10 mouse cellular contexts compared by ENCODE assay signal in the genomic region with DNA sequence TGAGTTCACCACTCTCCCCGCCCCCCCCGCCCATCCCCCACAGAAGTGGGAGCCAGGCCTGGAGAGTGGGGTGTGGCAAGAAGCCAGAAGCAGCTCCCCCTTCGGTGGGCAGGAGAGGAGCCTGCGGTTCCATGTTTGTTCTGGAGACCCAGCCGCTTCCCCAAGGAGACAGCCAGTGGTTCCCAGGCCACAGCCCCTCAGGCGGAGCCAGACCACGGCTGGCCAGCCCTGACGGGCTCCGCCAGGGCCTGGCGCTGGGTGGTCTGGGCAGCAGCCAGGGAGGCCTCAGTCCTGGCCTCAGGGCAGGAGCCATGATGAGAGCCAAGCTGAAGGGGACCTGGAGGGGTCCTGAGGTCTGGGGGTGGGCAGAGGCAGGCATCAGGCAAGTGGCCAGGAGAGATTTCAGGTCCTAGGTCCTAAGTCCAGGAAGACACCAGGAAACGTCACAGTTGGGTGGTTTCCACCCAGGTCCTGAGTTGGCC. TPM values are rescaled to one million over a fixed set of nuclear protein-coding genes. Genes with fewer than 3 reads are reported as not detected.
DNase-seq lines count a peak whose midpoint lies in the region; ATAC-seq lines count a peak whose summit lies in the region.
"Had no signal": no experiment of that assay in that cellular context is flagged by ENCODE, and none has a peak within 500 bp of the region (broad histone marks: within the 10 kb centered on the region; RNA-seq: fewer than 3 reads in every experiment).

No protein-coding gene starts in this region.

- H3K4me2 ChIP-seq in embryonic facial prominence, embryonic 12.5 days (replicated peaks), result no peak overlapping the region
- H3K4me2 ChIP-seq in hindbrain, embryonic 15.5 days, result no peak overlapping the region
- no peak overlapping the region for H3K4me2 ChIP-seq in neural tube, embryonic 15.5 days
- H3K4me2 ChIP-seq: liver, embryonic 12.5 days had no signal

- intact Hi-C loops in left cerebral cortex, postnatal 4 days (cut with DNase I), result loop anchor here (10.0 kb wide), 1 partner anchor 219 kb away; no protein-coding TSS in a partner anchor
- intact Hi-C loops in left cerebral cortex, postnatal 10 days (cut with DNase I), result loop anchor here (5.0 kb wide), 1 partner anchor 211 kb away; no protein-coding TSS in a partner anchor

- H3K9ac ChIP-seq in embryonic facial prominence, embryonic 12.5 days, result no peak overlapping the region
- H3K9ac ChIP-seq in hindbrain, embryonic 15.5 days, result no peak overlapping the region
- no peak overlapping the region for H3K9ac ChIP-seq in neural tube, embryonic 15.5 days (replicated peaks)
- H3K9ac ChIP-seq: liver, embryonic 12.5 days had no signal

- H3K4me3 ChIP-seq in embryonic facial prominence, embryonic 12.5 days, result no peak overlapping the region
- H3K4me3 ChIP-seq in hindbrain, embryonic 15.5 days, result no peak overlapping the region
- H3K4me3 ChIP-seq in neural tube, embryonic 15.5 days (replicated peaks), result no peak overlapping the region
- H3K4me3 ChIP-seq: liver, embryonic 12.5 days had no signal

- no peaks in the 10 kb centered on the region for H3K36me3 ChIP-seq in embryonic facial prominence, embryonic 12.5 days
- H3K36me3 ChIP-seq in hindbrain, embryonic 15.5 days, result no peaks in the 10 kb centered on the region
- H3K36me3 ChIP-seq in neural tube, embryonic 15.5 days, result no peaks in the 10 kb centered on the region
- H3K36me3 ChIP-seq: liver, embryonic 12.5 days had no signal

- H3K27me3 ChIP-seq in embryonic facial prominence, embryonic 12.5 days, result 0 out of 2 replicates have a peak, but pooled peaks cover 3% of the 10 kb centered on the region
- H3K27me3 ChIP-seq in hindbrain, embryonic 15.5 days, result no peaks in the 10 kb centered on the region
- H3K27me3 ChIP-seq in neural tube, embryonic 15.5 days (replicated peaks), result no peaks in the 10 kb centered on the region

- 0 out of 2 replicates have a peak overlapping the region, but pooled peaks have one; percentile 14 for H3K27ac ChIP-seq in embryonic facial prominence, embryonic 12.5 days
- 0 out of 2 replicates have a peak overlapping the region, but pooled peaks have one; percentile 39 for H3K27ac ChIP-seq in hindbrain, embryonic 15.5 days (replicated peaks)
- H3K27ac ChIP-seq in neural tube, embryonic 15.5 days (replicated peaks), result no peak overlapping the region
- H3K27ac ChIP-seq: liver, embryonic 12.5 days had no signal

- DNase-seq in left cerebral cortex, postnatal 4 days, result peak; percentile 72
- DNase-seq in left cerebral cortex, postnatal 10 days (ENCODE audit: extremely low spot score in 1 of 2, low spot score in 2 of 2), result no peak
- DNase-seq in kidney, postnatal 14 days, result peak; percentile 81
- no peak for DNase-seq in gastrocnemius, postnatal 4 days (ENCODE audit: low spot score in 2 of 2)
- DNase-seq: gastrocnemius, postnatal 14 days had no signal

- H3K9me3 ChIP-seq in embryonic facial prominence, embryonic 12.5 days, result no peaks in the 10 kb centered on the region
- H3K9me3 ChIP-seq in hindbrain, embryonic 15.5 days, result no peaks in the 10 kb centered on the region
- H3K9me3 ChIP-seq in neural tube, embryonic 15.5 days (replicated peaks), result no peaks in the 10 kb centered on the region
- H3K9me3 ChIP-seq: liver, embryonic 12.5 days had no signal

- H3K4me1 ChIP-seq in embryonic facial prominence, embryonic 12.5 days, result peaks cover 9% of the 10 kb centered on the region
- peaks cover 18% of the 10 kb centered on the region for H3K4me1 ChIP-seq in hindbrain, embryonic 15.5 days (replicated peaks)
- peaks cover 16% of the 10 kb centered on the region for H3K4me1 ChIP-seq in neural tube, embryonic 15.5 days

- ATAC-seq in embryonic facial prominence, embryonic 12.5 days (ENCODE audit: insufficient number of reproducible peaks, insufficient read depth, low FRiP score, low TSS enrichment), result no peak
- ATAC-seq in hindbrain, embryonic 15.5 days (ENCODE audit: low FRiP score, low read depth), result peak; percentile 42; the same call in 1 of the 2 replicates
- ATAC-seq in neural tube, embryonic 15.5 days (ENCODE audit: low FRiP score), result no peak
- ATAC-seq: intestine, embryonic 16.5 days; liver, embryonic 12.5 days had no signal

- 53% methylated on average over 11 of the region's 11 CpGs for WGBS in embryonic facial prominence, embryonic 12.5 days
- WGBS in hindbrain, embryonic 15.5 days, result 50% methylated on average over 11 of the region's 11 CpGs
- WGBS in neural tube, embryonic 15.5 days, result 47% methylated on average over 11 of the region's 11 CpGs

RNA-seq across cellular contexts. Expression of a gene that starts 59.9 kb away (rescaled TPM):
- 1 to 10 TPM; 6.6 to 9.3 TPM for total RNA-seq in left cerebral cortex, postnatal 4 days (2021)
- 1 to 10 TPM; 7.4 to 8.8 TPM for total RNA-seq in left cerebral cortex, postnatal 10 days (2021)
- 23.0 and 23.7 TPM in 2 replicates for polyA plus RNA-seq in embryonic facial prominence, embryonic 12.5 days (2016; fragmentation: Nextera tagmentation; extraction: Ambion mirVana)
- 11.4 and 14.7 TPM in 2 replicates for polyA plus RNA-seq in hindbrain, embryonic 15.5 days (2015; fragmentation: Nextera tagmentation; extraction: Ambion mirVana)
- 12.0 and 14.6 TPM in 2 replicates for polyA plus RNA-seq in neural tube, embryonic 15.5 days (2015; fragmentation: Nextera tagmentation; extraction: Ambion mirVana)
- total RNA-seq in gastrocnemius, postnatal 4 days (2021), result 1 to 10 TPM; 1.3 to 1.5 TPM

Comparison
In these comparisons a context has a peak if more than half of its experiments do, and no peak if none do; other contexts are left out.
1. DNase-seq: peak in left cerebral cortex, postnatal 4 days (single experiment) and kidney, postnatal 14 days (single experiment); none in left cerebral cortex, postnatal 10 days (0 of 2) and gastrocnemius, postnatal 4 days (0 of 2).